Mouse (Mus musculus) embryonic facial prominence, embryonic 14.5 days (tissue): ENCODE results near the gene Rnd1. TPM values are rescaled to one million over a fixed set of nuclear protein-coding genes. Genes with fewer than 3 reads are reported as not detected.

Experiments
- ATAC-seq: fragments of 200-750 bp; cut with Nextera tagmentation; 2 replicates; pipeline ENCODE4 v1.8.0; 2017; ENCODE audit warnings: low read depth, moderate number of reproducible peaks, moderate TSS enrichment
- DNase-seq: peaks from one replicate; pipeline ENCODE4 v3.0.0-alpha.2; 2015; ENCODE audit warnings: low spot score
- H3K27ac ChIP-seq: fragments of 300-500 bp; sonication (generic); replicated peaks from 2 replicates; pipeline ENCODE4 v1.5.1; 2014; ENCODE audit warnings: low read depth, mild to moderate bottlenecking, low read length, moderate library complexity
- H3K27me3 ChIP-seq: fragments of 300-500 bp; sonication (generic); replicated peaks from 2 replicates; pipeline ENCODE4 v1.6.1; 2014; ENCODE audit warnings: low read length; ENCODE audit not compliant: control insufficient read depth, insufficient read depth
- H3K36me3 ChIP-seq: fragments of 300-500 bp; sonication (generic); 2 replicates; pipeline ENCODE4 v1.6.1; 2014; ENCODE audit warnings: low read length, mixed read lengths; ENCODE audit not compliant: control insufficient read depth, insufficient read depth
- H3K4me1 ChIP-seq: fragments of 300-500 bp; sonication (generic); 2 replicates; pipeline ENCODE4 v1.6.1; 2014; ENCODE audit warnings: antibody characterized with exemption, low read length; ENCODE audit not compliant: control insufficient read depth, insufficient read depth
- H3K4me2 ChIP-seq: fragments of 300-500 bp; sonication (generic); 2 replicates; pipeline ENCODE4 v1.6.1; 2014; ENCODE audit warnings: low read depth, mild to moderate bottlenecking, low read length, moderate library complexity, mixed read lengths
- H3K4me3 ChIP-seq: fragments of 300-500 bp; sonication (generic); 2 replicates; pipeline ENCODE4 v1.5.1; 2014; ENCODE audit warnings: low read depth, mild to moderate bottlenecking, low read length
- H3K9ac ChIP-seq: fragments of 300-500 bp; sonication (generic); 2 replicates; pipeline ENCODE4 v1.6.1; 2014; ENCODE audit warnings: low read depth, mild to moderate bottlenecking, low read length, moderate library complexity, mixed read lengths
- H3K9me3 ChIP-seq: fragments of 300-500 bp; sonication (generic); 2 replicates; pipeline ENCODE4 v1.6.1; 2016; ENCODE audit warnings: low read length; ENCODE audit not compliant: control insufficient read depth
- WGBS: fragments of 180-500 bp; shearing (Covaris S2); extraction: QIAGEN DNeasy Blood & Tissue Kit; methylation state at CpG from one replicate; pipeline ENCODE4 v1.1.7; 2014; 5-methylcytosine and 5-hydroxymethylcytosine counted together
- polyA plus RNA-seq: library from polyadenylated mRNA; unstranded; fragments of >200 nt; fragmentation: Nextera tagmentation; extraction: Ambion mirVana; gene quantifications from 2 replicates; pipeline ENCODE4 v1.2.1, GENCODE M21; 2014

Rnd1 gene
- polyA plus RNA-seq, 1 experiment from 2014 or later: 0.42 TPM

- Histone ChIP-seq H3K27me3 (no peaks in the 10 kb centered on the region; the same call in 1 of the 2 replicates), H3K36me3 (no peaks in the 10 kb centered on the region), H3K9ac (no peak overlapping the region), H3K4me3 (no peak overlapping the region), H3K9me3 (no peaks in the 10 kb centered on the region), H3K4me1 (no peaks in the 10 kb centered on the region), H3K27ac (no peak overlapping the region), H3K4me2 (no peak overlapping the region)
- WGBS: 15% methylated on average over 9 of the region's 9 CpGs
- no peak for ATAC-seq
- peak; percentile 57 for DNase-seq
Observed at GRCm38 (mm10) chr15:98710442-98710841, 33.2 kb upstream of the Rnd1 start.

- Histone ChIP-seq H3K36me3 (no peaks in the 10 kb centered on the region), H3K9me3 (no peaks in the 10 kb centered on the region), H3K9ac (peak within 1 kb of the TSS; percentile 46), H3K27ac (no peak within 1 kb of the TSS), H3K27me3 (peaks cover 8% of the 10 kb centered on the region), H3K4me1 (no peaks in the 10 kb centered on the region), H3K4me3 (peak within 1 kb of the TSS; percentile 43), H3K4me2 (peak within 1 kb of the TSS; percentile 66)
- WGBS: 17% methylated on average over 16 of the region's 16 CpGs
- DNase-seq (peak; percentile 95), ATAC-seq (peak; percentile 72; the same call in 1 of the 2 replicates)
Observed at GRCm38 (mm10) chr15:98707766-98708372, 30.6 kb upstream of the Rnd1 start, which contains the start of gene Ccdc65. Gene Ccdc65 (plus strand): TSS chr15:98708207.

DNA sequence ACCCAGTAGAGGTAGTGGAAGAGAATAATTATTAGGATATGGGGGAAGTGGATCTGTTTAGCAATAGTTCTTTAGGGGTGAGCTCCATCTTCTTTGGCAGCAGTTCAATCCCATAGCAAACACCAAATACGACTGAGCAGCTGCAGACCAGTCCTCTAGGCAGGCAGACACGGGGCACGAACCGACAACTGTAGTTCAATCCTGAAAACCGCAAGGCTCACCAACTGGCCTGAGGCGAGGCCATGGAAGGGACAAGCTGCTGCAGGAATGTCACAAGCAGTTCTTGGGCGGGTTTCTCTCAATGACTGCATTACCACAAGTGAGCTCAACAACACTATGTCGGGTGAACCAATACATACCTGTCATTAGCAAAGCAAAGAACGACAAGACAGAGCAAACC, 27.1 kb upstream of the Rnd1 start:
- ATAC-seq (no peak), DNase-seq (no peak)
- Histone ChIP-seq H3K4me1 (no peaks in the 10 kb centered on the region), H3K27ac (no peak overlapping the region), H3K36me3 (no peaks in the 10 kb centered on the region), H3K27me3 (peaks cover 36% of the 10 kb centered on the region), H3K4me2 (no peak overlapping the region), H3K9ac (no peak overlapping the region), H3K9me3 (no peaks in the 10 kb centered on the region), H3K4me3 (no peak overlapping the region)
- WGBS: 59% methylated on average over 9 of the region's 9 CpGs

DNA sequence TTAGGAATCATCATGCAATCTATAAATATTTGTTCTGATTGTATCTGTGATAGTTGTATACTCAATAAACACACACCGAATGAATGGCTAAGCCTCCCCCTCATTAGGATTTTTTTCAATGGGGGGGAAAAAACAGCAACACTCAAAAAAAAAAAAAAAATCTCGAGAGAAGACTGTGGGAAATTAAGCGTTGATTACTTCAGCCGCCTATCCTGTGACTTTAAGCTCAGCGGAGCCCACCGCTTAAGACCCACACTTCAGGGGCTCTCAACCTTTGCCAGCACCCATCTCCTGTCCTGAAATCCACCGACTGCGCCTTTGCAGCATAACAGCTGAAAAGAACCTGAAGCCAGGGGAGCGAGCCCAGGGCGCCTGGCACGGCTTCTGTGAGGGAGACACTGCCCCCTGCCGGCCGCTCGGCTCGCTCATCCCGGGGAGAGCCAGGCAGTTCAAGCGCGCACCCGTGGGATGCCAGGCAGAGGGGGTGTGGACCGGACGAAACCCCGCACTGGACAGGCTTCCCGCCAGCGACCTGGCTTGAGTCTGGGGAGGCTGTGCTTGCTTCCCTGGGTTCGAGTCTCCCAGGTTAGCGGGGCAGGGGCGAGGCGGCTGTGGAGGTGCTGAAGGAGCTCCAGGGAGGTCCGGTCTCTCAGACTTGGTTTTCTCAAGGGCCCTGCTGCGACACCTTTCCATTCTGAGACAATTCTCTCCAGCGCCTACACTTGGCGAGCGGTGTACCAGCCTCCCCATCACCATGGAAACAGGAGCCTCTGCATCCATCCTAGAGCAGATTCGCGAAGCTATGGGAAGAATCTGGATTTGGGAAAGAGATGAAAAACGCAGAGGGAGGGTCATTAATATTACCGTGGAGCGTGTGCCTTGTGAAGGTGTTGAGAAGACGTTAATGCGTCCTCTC, 22.2 kb upstream of the Rnd1 start:
- no peak overlapping the region for H3K27ac ChIP-seq
- DNase-seq (peak; percentile 83), ATAC-seq (peak; percentile 88)
- H3K27me3 ChIP-seq: peaks cover 40% of the 10 kb centered on the region
- H3K4me2 ChIP-seq: peak overlapping the region; percentile 57
- H3K4me3 ChIP-seq: peak overlapping the region; percentile 36
- peak overlapping the region; percentile 38 for H3K9ac ChIP-seq
- no peaks in the 10 kb centered on the region for H3K4me1 ChIP-seq
- H3K9me3 ChIP-seq: no peaks in the 10 kb centered on the region
- 7% methylated on average over 29 of the region's 40 CpGs for WGBS
- H3K36me3 ChIP-seq: no peaks in the 10 kb centered on the region

GRCm38 (mm10) chr15:98696216-98696615, 19.0 kb upstream of the Rnd1 start:
- peaks cover 22% of the 10 kb centered on the region for H3K27me3 ChIP-seq
- 52% methylated on average over 8 of the region's 8 CpGs for WGBS
- H3K9me3 ChIP-seq: no peaks in the 10 kb centered on the region
- H3K4me2 ChIP-seq: no peak overlapping the region
- H3K4me3 ChIP-seq: no peak overlapping the region
- ATAC-seq (no peak), DNase-seq (no peak)
- H3K4me1 ChIP-seq: no peaks in the 10 kb centered on the region
- H3K9ac ChIP-seq: no peak overlapping the region
- no peak overlapping the region for H3K27ac ChIP-seq
- H3K36me3 ChIP-seq: no peaks in the 10 kb centered on the region

- H3K4me2 ChIP-seq: no peak overlapping the region
- H3K27ac ChIP-seq: no peak overlapping the region
- no peaks in the 10 kb centered on the region for H3K4me1 ChIP-seq
- no peaks in the 10 kb centered on the region for H3K36me3 ChIP-seq
- H3K9ac ChIP-seq: no peak overlapping the region
- no peak overlapping the region for H3K4me3 ChIP-seq
- no peak for ATAC-seq
- no peak for DNase-seq
- no peaks in the 10 kb centered on the region for H3K9me3 ChIP-seq
- H3K27me3 ChIP-seq: peaks cover 17% of the 10 kb centered on the region
- WGBS: 51% methylated on average over 9 of the region's 9 CpGs
Observed at GRCm38 (mm10) chr15:98695726-98696125, 18.5 kb upstream of the Rnd1 start.

DNA sequence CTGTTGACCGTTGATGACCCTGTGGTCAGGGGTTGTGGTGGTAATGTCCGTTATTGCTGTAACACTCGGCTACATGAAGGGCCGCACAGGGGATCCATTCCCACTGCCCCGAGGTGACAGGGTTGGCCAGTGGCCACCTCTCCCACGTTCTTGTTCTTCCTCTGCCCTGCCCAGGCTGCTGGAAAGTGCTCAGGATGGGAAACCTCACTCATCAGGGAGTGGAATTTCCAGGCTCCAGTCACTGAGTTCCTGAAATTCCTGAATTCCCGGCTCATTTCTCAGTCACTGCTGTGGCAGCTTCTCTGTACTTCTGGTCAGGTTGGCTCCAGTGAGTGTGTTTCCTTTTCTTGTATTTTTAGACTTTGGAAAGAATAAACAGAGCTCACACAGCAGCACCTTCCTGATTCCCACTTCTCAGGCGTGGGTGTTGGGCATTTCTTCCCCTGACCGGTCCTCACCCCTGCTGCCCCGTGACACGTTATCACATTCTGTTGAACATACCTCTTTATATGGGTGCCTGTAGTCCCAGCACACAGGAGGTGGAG, 15.0 kb upstream of the Rnd1 start:
- no peaks in the 10 kb centered on the region for H3K27me3 ChIP-seq
- H3K4me2 ChIP-seq: no peak overlapping the region
- DNase-seq (peak; percentile 80), ATAC-seq (peak; percentile 60; the same call in 1 of the 2 replicates)
- H3K4me1 ChIP-seq: no peaks in the 10 kb centered on the region
- no peak overlapping the region for H3K4me3 ChIP-seq
- H3K9me3 ChIP-seq: no peaks in the 10 kb centered on the region
- 28% methylated on average over 11 of the region's 11 CpGs for WGBS
- no peak overlapping the region for H3K9ac ChIP-seq
- H3K36me3 ChIP-seq: no peaks in the 10 kb centered on the region
- no peak overlapping the region for H3K27ac ChIP-seq

DNA sequence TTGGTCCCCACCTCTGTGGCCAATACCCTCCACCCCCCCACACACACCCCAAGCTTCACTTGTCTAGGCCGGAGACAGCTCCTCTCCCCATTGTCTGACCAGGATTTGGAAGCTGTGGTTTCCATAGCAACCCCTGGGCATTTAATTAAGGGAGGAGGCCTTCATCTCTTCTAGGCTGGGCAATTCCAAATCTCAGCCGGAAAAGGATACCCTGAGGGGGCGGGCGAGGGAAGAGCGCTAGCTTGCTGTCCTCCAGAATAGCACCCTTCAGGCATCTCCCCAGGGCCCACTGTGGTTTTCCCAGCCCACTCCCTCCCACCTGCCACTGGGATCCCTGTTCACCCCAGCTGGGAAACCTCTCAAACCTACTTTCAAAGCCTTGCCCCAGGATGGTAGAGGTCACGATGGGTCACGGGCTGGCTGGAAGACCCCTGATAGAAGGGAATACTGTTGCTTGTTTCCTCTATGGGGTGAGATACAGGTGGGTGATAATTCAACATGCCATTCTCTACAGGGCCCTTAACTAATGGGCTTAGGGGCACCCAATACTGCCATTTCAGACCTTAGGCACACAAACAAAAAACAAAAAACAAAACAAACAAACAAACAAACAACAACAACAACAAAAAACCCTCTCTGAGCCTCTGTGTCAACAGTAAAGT, 14.4 kb upstream of the Rnd1 start:
- no peaks in the 10 kb centered on the region for H3K9me3 ChIP-seq
- no peaks in the 10 kb centered on the region for H3K36me3 ChIP-seq
- no peak overlapping the region for H3K27ac ChIP-seq
- DNase-seq (peak; percentile 57), ATAC-seq (peak; percentile 23; the same call in 1 of the 2 replicates)
- no peak overlapping the region for H3K4me3 ChIP-seq
- H3K27me3 ChIP-seq: no peaks in the 10 kb centered on the region
- no peak overlapping the region for H3K9ac ChIP-seq
- no peaks in the 10 kb centered on the region for H3K4me1 ChIP-seq
- H3K4me2 ChIP-seq: no peak overlapping the region
- 15% methylated on average over 7 of the region's 7 CpGs for WGBS
